Mouse (Mus musculus) liver, adult (tissue): ENCODE data around the gene Oxct2a.

ENCODE experiments used
- GATA4 ChIP-seq: IDR thresholded peaks from 2 replicates; pipeline ENCODE4 v1.6.1; 2014; ENCODE audit warnings: mild to moderate bottlenecking, low read length; ENCODE audit not compliant: insufficient replicate concordance

Oxct2a gene

GRCm38 (mm10) chr4:123292989-123293388 is 30.4 kb downstream of the Oxct2a start:
- TF ChIP-seq GATA4, result no peak

- TF ChIP-seq GATA4, result no peak
Observed at GRCm38 (mm10) chr4:123292390-123292789, 31.0 kb downstream of the Oxct2a start.

- no peak for TF ChIP-seq GATA4
Observed at GRCm38 (mm10) chr4:123289038-123289437, 34.4 kb downstream of the Oxct2a start.

GRCm38 (mm10) chr4:123286790-123287189 is 36.6 kb downstream of the Oxct2a start:
- TF ChIP-seq GATA4, result no peak

- no peak for TF ChIP-seq GATA4
Observed at GRCm38 (mm10) chr4:123284731-123285624, 38.5 kb downstream of the Oxct2a start.

- no peak; the same call in 1 of the 2 replicates for TF ChIP-seq GATA4
Observed at GRCm38 (mm10) chr4:123282500-123282899, 40.9 kb downstream of the Oxct2a start.

- no peak for TF ChIP-seq GATA4
Observed at GRCm38 (mm10) chr4:123280117-123280516, 43.3 kb downstream of the Oxct2a start.
